Mouse (Mus musculus) kidney, embryonic 14.5 days (tissue): ENCODE data around the gene 2510039O18Rik. TPM values are rescaled to one million over a fixed set of nuclear protein-coding genes. Genes with fewer than 3 reads are reported as not detected.

Experiments used
- ATAC-seq: fragments of 200-750 bp; cut with Nextera tagmentation; 2 replicates; pipeline ENCODE4 v1.8.0; 2017; ENCODE audit warnings: moderate number of reproducible peaks, mild to moderate bottlenecking, moderate TSS enrichment, moderate library complexity; ENCODE audit not compliant: low FRiP score, low TSS enrichment
- H3K27ac ChIP-seq: fragments of 300-500 bp; sonication (generic); 2 replicates; pipeline ENCODE4 v1.5.1; 2014; ENCODE audit warnings: low read depth, mild to moderate bottlenecking, low read length, moderate library complexity, mixed read lengths
- H3K27me3 ChIP-seq: fragments of 300-500 bp; sonication (generic); 2 replicates; pipeline ENCODE4 v1.6.1; 2014; ENCODE audit warnings: mild to moderate bottlenecking, low read length; ENCODE audit not compliant: control insufficient read depth, insufficient read depth
- H3K36me3 ChIP-seq: fragments of 300-500 bp; sonication (generic); 2 replicates; pipeline ENCODE4 v1.6.1; 2014; ENCODE audit warnings: low read length, mixed read lengths; ENCODE audit not compliant: control insufficient read depth, insufficient read depth
- H3K4me1 ChIP-seq: fragments of 300-500 bp; sonication (generic); 2 replicates; pipeline ENCODE4 v1.6.1; 2014; ENCODE audit warnings: low read length, mixed read lengths; ENCODE audit not compliant: control insufficient read depth, insufficient read depth
- H3K4me2 ChIP-seq: fragments of 300-500 bp; sonication (generic); replicated peaks from 2 replicates; pipeline ENCODE4 v1.6.1; 2014; ENCODE audit warnings: low read depth, mild to moderate bottlenecking, low read length
- H3K4me3 ChIP-seq: fragments of 300-500 bp; sonication (generic); 2 replicates; pipeline ENCODE4 v1.5.1; 2014; ENCODE audit warnings: mild to moderate bottlenecking, low read length
- H3K9ac ChIP-seq: fragments of 300-500 bp; sonication (generic); 2 replicates; pipeline ENCODE4 v1.6.1; 2014; ENCODE audit warnings: low read depth, mild to moderate bottlenecking, low read length, moderate library complexity
- H3K9me3 ChIP-seq: fragments of 300-500 bp; sonication (generic); 2 replicates; pipeline ENCODE4 v1.6.1; 2016; ENCODE audit warnings: low read length; ENCODE audit not compliant: control insufficient read depth
- WGBS: fragments of 180-500 bp; shearing (Covaris S2); extraction: QIAGEN DNeasy Blood & Tissue Kit; methylation state at CpG from one replicate; pipeline ENCODE4 v1.1.7; 2014; 5-methylcytosine and 5-hydroxymethylcytosine counted together
- polyA plus RNA-seq: library from polyadenylated mRNA; unstranded; fragments of >200 nt; fragmentation: Nextera tagmentation; extraction: Ambion mirVana; gene quantifications from 2 replicates; pipeline ENCODE4 v1.2.1, GENCODE M21; 2014

2510039O18Rik gene
- polyA plus RNA-seq, 1 experiment from 2014 or later, result 22.1 TPM

GRCm38 (mm10) chr4:147993571-147994095 lies 52.9 kb downstream of the 2510039O18Rik start:
- Histone ChIP-seq H3K4me2 (no peak overlapping the region), H3K27me3 (no peaks in the 10 kb centered on the region), H3K36me3 (no peaks in the 10 kb centered on the region), H3K9me3 (no peaks in the 10 kb centered on the region), H3K4me3 (no peak overlapping the region), H3K27ac (no peak overlapping the region), H3K9ac (no peak overlapping the region), H3K4me1 (no peaks in the 10 kb centered on the region)
- no peak for ATAC-seq
- 66% methylated on average over 7 of the region's 7 CpGs for WGBS

- no peak overlapping the region for H3K9ac ChIP-seq
- no peaks in the 10 kb centered on the region for H3K27me3 ChIP-seq
- no peak overlapping the region for H3K4me3 ChIP-seq
- H3K9me3 ChIP-seq, result no peaks in the 10 kb centered on the region
- H3K27ac ChIP-seq, result no peak overlapping the region
- no peak for ATAC-seq
- WGBS, result 83% methylated on average over 3 of the region's 3 CpGs
- H3K4me2 ChIP-seq, result no peak overlapping the region
- H3K4me1 ChIP-seq, result no peaks in the 10 kb centered on the region
- no peaks in the 10 kb centered on the region for H3K36me3 ChIP-seq
Measured at GRCm38 (mm10) chr4:147995311-147995710, 54.6 kb downstream of the 2510039O18Rik start.

Other genes starting within 250 kb of the 2510039O18Rik start
- not detected in 2 replicates for gene Zfp534, start 238.3 kb upstream of the 2510039O18Rik start, polyA plus RNA-seq
- 11.0 and 14.9 TPM in 2 replicates for gene Zfp984, start 131.1 kb upstream of the 2510039O18Rik start, polyA plus RNA-seq
- 5.0 and 5.4 TPM in 2 replicates for gene Zfp933, start 92.5 kb upstream of the 2510039O18Rik start, polyA plus RNA-seq
- gene Miip, start 72.1 kb upstream of the 2510039O18Rik start, polyA plus RNA-seq, result 34.7 and 37.6 TPM in 2 replicates
- 4.6 and 11.6 TPM in 2 replicates for gene Fv1, start 71.9 kb upstream of the 2510039O18Rik start, polyA plus RNA-seq
- 12.1 and 31.0 TPM in 2 replicates for gene Mfn2, start 36.2 kb upstream of the 2510039O18Rik start, polyA plus RNA-seq
- 28.5 and 40.7 TPM in 2 replicates for gene Plod1, start 4.1 kb upstream of the 2510039O18Rik start, polyA plus RNA-seq
- not detected in 2 replicates for gene Nppb, start 44.9 kb downstream of the 2510039O18Rik start, polyA plus RNA-seq
- gene Nppa, start 59.8 kb downstream of the 2510039O18Rik start, polyA plus RNA-seq, result 0.45 TPM in 1 of 2 replicates, not detected in the other
- gene Clcn6, start 97.9 kb downstream of the 2510039O18Rik start, polyA plus RNA-seq, result 4.0 and 6.0 TPM in 2 replicates
- gene Mthfr, start 98.2 kb downstream of the 2510039O18Rik start, polyA plus RNA-seq, result 11.8 and 19.7 TPM in 2 replicates
- 17.4 and 22.8 TPM in 2 replicates for gene Agtrap, start 147.1 kb downstream of the 2510039O18Rik start, polyA plus RNA-seq
- 81.1 and 99.0 TPM in 2 replicates for gene Mad2l2, start 189.5 kb downstream of the 2510039O18Rik start, polyA plus RNA-seq
- gene Draxin, start 189.8 kb downstream of the 2510039O18Rik start, polyA plus RNA-seq, result 0.43 and 0.80 TPM in 2 replicates
- 16.7 and 19.2 TPM in 2 replicates for gene Fbxo6, start 211.2 kb downstream of the 2510039O18Rik start, polyA plus RNA-seq
- gene Fbxo44, start 219.6 kb downstream of the 2510039O18Rik start, polyA plus RNA-seq, result 10.8 and 13.2 TPM in 2 replicates
- 1.5 and 1.9 TPM in 2 replicates for gene Fbxo2, start 219.7 kb downstream of the 2510039O18Rik start, polyA plus RNA-seq